Mouse (Mus musculus): ENCODE results near the gene Prkn. TPM values are rescaled to one million over a fixed set of nuclear protein-coding genes. Genes with fewer than 3 reads are reported as not detected.

Prkn gene
- total and polyA plus RNA-seq, 3 experiments: 0.39 to 0.50 TPM; not detected in 1

DNA sequence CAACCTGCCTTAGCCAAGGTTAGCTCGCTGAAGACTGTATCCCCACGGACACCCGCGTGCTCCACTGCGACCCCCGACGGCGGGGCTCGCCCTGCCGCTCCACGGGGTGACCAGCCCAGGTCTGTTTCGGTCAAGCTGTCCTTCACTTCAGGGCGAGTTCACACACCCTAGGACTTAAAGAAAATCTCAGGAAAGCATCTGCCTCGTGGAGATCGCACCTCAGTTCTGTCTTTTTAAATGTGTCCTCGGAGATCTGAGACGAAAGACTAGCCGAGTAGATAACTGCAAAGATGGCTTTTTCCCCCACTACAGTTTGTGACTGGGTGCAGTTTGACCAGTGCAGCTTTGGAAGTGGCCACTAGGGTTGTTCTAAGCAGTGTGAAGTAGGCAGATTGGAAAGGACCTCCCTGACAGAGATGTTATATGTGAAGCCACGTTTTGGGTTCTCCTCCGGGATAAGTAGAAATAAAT lies 582 bp downstream of the Prkn start:
- peak overlapping the region; percentile 75 to 79 for H3K4me3 ChIP-seq (ENCODE audit: control insufficient read depth in 1 of 2, insufficient read depth in 1 of 2, low read depth in 2 of 2, low read length in 2 of 2)

DNA sequence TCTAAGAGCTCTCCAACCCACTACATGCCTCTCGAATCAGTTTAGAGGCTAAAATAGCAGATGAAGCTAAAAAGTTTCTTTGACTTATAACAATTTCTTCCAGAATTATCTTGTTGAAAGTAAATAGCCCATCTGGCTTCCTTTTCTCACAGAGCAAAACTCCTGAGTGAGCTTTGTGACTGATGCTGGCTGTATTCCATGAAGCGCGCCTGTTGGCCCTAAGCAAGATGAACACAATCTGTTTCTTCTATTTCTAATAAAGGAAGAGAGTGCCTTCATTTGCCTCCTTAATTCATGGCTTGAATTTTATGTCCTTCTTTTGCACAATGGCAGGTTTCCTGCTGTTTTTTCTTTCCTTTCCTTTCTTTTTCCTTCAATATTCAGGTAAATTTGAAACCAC lies 14.0 kb downstream of the Prkn start:
- Histone ChIP-seq H3K9ac (ENCODE audit: control insufficient read depth, low read depth, low read length, poor library complexity, severe bottlenecking) (no peak overlapping the region), H3K27me3 (ENCODE audit: control insufficient read depth in 1 of 2, insufficient read depth in 2 of 2, low read length in 2 of 2) (no peaks in the 10 kb centered on the region), H3K9me3 (replicated peaks; ENCODE audit: insufficient read depth, low read length) (no peaks in the 10 kb centered on the region), H3K4me1 (ENCODE audit: control insufficient read depth in 1 of 2, insufficient read depth in 2 of 2, low read length in 2 of 2) (peaks cover 3 to 4% of the 10 kb centered on the region in 2 experiments; a peak in 2 of 4 replicates), H3K79me2 (ENCODE audit: control insufficient read depth, insufficient read depth, low read length, poor library complexity) (no peaks in the 10 kb centered on the region), H3K4me3 (ENCODE audit: control insufficient read depth in 1 of 2, insufficient read depth in 1 of 2, low read depth in 2 of 2, low read length in 2 of 2) (no peak overlapping the region), H3K36me3 (ENCODE audit: control insufficient read depth in 1 of 2, insufficient read depth in 2 of 2, low read length in 2 of 2) (peaks cover 0 to 5% of the 10 kb centered on the region in 2 experiments; a peak in 2 of 4 replicates), H3K27ac (ENCODE audit: control insufficient read depth, low read depth, low read length) (no peak overlapping the region)
- no peak for DNase-seq (ENCODE audit: low read depth, low spot score)
- TF ChIP-seq E2F4 (IDR thresholded peaks at IDR 0.05; ENCODE audit: borderline replicate concordance, low read depth, low read length) (no peak), GATA1 (IDR thresholded peaks at IDR 0.05; ENCODE audit: low read depth, low read length) (no peak), POLR2AphosphoS2 (IDR thresholded peaks at IDR 0.05; ENCODE audit: low read length) (no peak), BHLHE40 (IDR thresholded peaks at IDR 0.05; ENCODE audit: borderline replicate concordance, low read depth, low read length) (no peak), KAT2A (conservative IDR thresholded peaks at IDR 0.05; ENCODE audit: low read depth, low read length) (no peak), ZC3H11A (IDR thresholded peaks at IDR 0.05; ENCODE audit: low read depth, low read length) (no peak)

More for the DNA sequence above, 582 bp downstream of the Prkn start:
- peak; percentile 80 for DNase-seq (ENCODE audit: low read depth, low spot score)
- no peaks in the 10 kb centered on the region for H3K9me3 ChIP-seq (replicated peaks; ENCODE audit: insufficient read depth, low read length)
- H3K4me1 ChIP-seq (ENCODE audit: control insufficient read depth in 1 of 2, insufficient read depth in 2 of 2, low read length in 2 of 2): peaks cover 1 to 6% of the 10 kb centered on the region in 2 experiments; a peak in 2 of 4 replicates
- no peaks in the 10 kb centered on the region; the same call in 1 of the 2 replicates for H3K79me2 ChIP-seq (ENCODE audit: control insufficient read depth, insufficient read depth, low read length, poor library complexity)
- TF ChIP-seq RAD21 (IDR thresholded peaks at IDR 0.05; ENCODE audit: low read depth, low read length) (peak; percentile 21), MYB (IDR thresholded peaks at IDR 0.05; ENCODE audit: low read depth, low read length) (no peak), CTCF (IDR thresholded peaks at IDR 0.05 in 2 of 3, conservative IDR thresholded peaks at IDR 0.05 in 1 of 3; ENCODE audit: control insufficient read depth in 1 of 3, insufficient read depth in 1 of 3, low read depth in 2 of 3, low read length in 3 of 3, poor library complexity in 1 of 3, severe bottlenecking in 1 of 3) (peak in 2 of 3 experiments; percentile 48 to 55; a peak in 4 of 6 replicates), SMC3 (IDR thresholded peaks at IDR 0.05; ENCODE audit: low read depth, low read length) (peak; percentile 27), GATA1 (IDR thresholded peaks at IDR 0.05; ENCODE audit: low read depth, low read length) (peak; percentile 35; the same call in 1 of the 2 replicates), HCFC1 (IDR thresholded peaks at IDR 0.05; ENCODE audit: low read depth, low read length) (0 out of 2 replicates have a peak, but pooled peaks have one; percentile 21)
- peaks cover 2% of the 10 kb centered on the region in 2 experiments; a peak in 2 of 4 replicates for H3K27me3 ChIP-seq (ENCODE audit: control insufficient read depth in 1 of 2, insufficient read depth in 2 of 2, low read length in 2 of 2)
- H3K27ac ChIP-seq (ENCODE audit: control insufficient read depth, low read depth, low read length): 0 out of 2 replicates have a peak overlapping the region, but pooled peaks have one; percentile 5
- H3K36me3 ChIP-seq (ENCODE audit: control insufficient read depth in 1 of 2, insufficient read depth in 2 of 2, low read length in 2 of 2): peaks cover 0 to 9% of the 10 kb centered on the region in 2 experiments; a peak in 1 of 4 replicates
- H3K9ac ChIP-seq (ENCODE audit: control insufficient read depth, low read depth, low read length, poor library complexity, severe bottlenecking): peak overlapping the region; percentile 79

Measured in MEL (cell line).